Mouse (Mus musculus): ENCODE data around the gene Orc3.

DNA sequence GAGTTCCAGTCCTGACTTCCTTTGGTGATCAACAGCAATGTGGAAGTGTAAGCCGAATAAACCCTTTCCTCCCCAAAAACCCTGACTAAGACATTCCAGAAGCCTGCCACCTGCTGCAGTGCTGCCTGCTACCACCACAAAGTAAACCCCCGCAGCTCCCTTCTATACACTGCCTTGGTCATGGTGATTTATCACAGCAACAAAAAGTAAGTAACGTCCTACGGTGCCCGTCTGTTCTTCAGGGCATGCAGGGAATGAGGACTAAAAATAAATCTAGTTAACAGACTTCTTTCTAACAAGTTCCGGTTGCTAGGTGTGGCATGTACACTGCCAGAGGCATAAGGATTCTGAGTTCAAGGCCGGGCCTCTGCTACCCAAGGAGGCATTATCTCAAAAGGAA is 32.8 kb downstream of the Orc3 start:
- no peak for TF ChIP-seq CTCF (IDR thresholded peaks at IDR 0.05; ENCODE audit: borderline replicate concordance, insufficient read depth, low read length)
- TF ChIP-seq POLR2A (IDR thresholded peaks at IDR 0.05; ENCODE audit: low read depth, low read length): no peak

Measured in embryonic fibroblast, embryonic 13.5 days (primary cell).